Mouse (Mus musculus): ENCODE results near the gene Heyl. TPM values are rescaled to one million over a fixed set of nuclear protein-coding genes. Genes with fewer than 3 reads are reported as not detected.

Gene Heyl
- polyA plus RNA-seq, 1 experiment from 2014 or later = 31.6 TPM

DNA sequence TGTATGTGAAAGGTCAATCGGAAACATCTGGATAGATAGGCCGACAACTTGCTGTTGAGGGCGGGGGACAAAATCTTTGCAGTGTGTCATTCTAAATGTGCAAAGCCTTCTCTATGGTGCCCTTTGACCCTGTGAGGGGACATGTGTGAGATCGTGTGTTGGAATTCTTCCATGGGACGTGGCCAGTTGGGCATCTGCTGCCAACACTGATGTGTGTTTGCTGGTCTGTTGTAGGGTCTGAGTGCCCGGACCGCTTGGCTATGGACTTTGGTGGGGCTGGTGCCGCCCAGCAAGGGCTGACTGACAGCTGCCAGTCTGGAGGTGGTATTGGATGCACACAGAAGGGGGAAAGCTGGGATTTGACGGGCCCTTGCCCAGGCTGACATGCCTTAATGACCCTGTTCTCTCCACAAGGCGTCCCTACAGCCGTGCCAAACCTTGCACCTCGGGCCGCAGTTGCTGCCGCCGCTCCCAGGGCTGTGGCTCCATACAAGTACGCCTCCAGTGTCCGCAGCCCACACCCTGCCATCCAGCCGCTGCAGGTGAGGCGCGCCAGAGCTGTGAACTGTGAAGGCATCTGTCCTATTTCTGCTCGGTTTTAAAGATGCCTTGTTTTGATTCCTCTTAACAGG lies 62.3 kb downstream of the Heyl start:
- ATAC-seq (replicated peaks; ENCODE audit: low FRiP score, low read depth) (0 out of 2 replicates have a peak, but pooled peaks have one; percentile 9), DNase-seq (ENCODE audit: low spot score) (no peak)
- no peaks in the 10 kb centered on the region for H3K9me3 ChIP-seq (replicated peaks; ENCODE audit: low read length)
- H3K27ac ChIP-seq = no peak overlapping the region
- H3K4me3 ChIP-seq (replicated peaks; ENCODE audit: low read depth, low read length) = no peak overlapping the region
- H3K4me1 ChIP-seq (replicated peaks; ENCODE audit: insufficient read depth, low read length) = no peaks in the 10 kb centered on the region
- H3K9ac ChIP-seq (ENCODE audit: low read depth, low read length) = no peak overlapping the region
- H3K27me3 ChIP-seq (ENCODE audit: insufficient read depth, low read length) = no peaks in the 10 kb centered on the region
- H3K36me3 ChIP-seq (ENCODE audit: insufficient read depth, low read length) = peaks cover 70% of the 10 kb centered on the region
- no peak overlapping the region for H3K4me2 ChIP-seq (ENCODE audit: low read length)
- no peak for TF ChIP-seq CTCF (IDR thresholded peaks at IDR 0.05; ENCODE audit: low read depth)
- 81% methylated on average over 21 of the region's 21 CpGs for WGBS

DNA sequence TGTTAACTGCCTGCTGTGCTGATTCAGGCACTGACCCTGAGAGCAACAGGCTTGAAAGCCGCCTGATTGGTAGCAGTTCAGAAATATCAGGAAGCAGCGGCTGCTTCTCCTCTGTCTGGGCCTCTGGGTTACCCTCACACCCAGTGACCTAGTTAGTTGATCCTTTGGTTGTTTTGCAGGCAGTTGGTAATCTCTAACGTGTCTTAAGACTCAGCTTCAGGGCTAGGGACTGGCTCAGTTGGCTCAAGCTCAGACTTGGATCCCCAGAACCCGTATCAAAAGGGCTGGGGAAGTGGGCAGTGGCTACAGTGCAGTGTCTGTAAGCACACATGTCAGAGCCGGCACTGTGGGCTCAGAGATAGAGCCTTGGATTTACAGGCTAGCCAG lies 62.8 kb downstream of the Heyl start:
- H3K4me1 ChIP-seq (replicated peaks; ENCODE audit: insufficient read depth, low read length) = no peaks in the 10 kb centered on the region
- no peak overlapping the region for H3K9ac ChIP-seq (ENCODE audit: low read depth, low read length)
- H3K9me3 ChIP-seq (replicated peaks; ENCODE audit: low read length) = no peaks in the 10 kb centered on the region
- no peak for DNase-seq (ENCODE audit: low spot score)
- WGBS = 84% methylated on average over 5 of the region's 5 CpGs
- no peak overlapping the region for H3K27ac ChIP-seq
- H3K27me3 ChIP-seq (ENCODE audit: insufficient read depth, low read length) = no peaks in the 10 kb centered on the region
- peaks cover 66% of the 10 kb centered on the region for H3K36me3 ChIP-seq (ENCODE audit: insufficient read depth, low read length)
- no peak for TF ChIP-seq CTCF (IDR thresholded peaks at IDR 0.05; ENCODE audit: low read depth)
- no peak overlapping the region for H3K4me2 ChIP-seq (ENCODE audit: low read length)
- ATAC-seq (replicated peaks; ENCODE audit: low FRiP score, low read depth) = no peak
- H3K4me3 ChIP-seq (replicated peaks; ENCODE audit: low read depth, low read length) = no peak overlapping the region

- H3K4me3 ChIP-seq (replicated peaks; ENCODE audit: low read depth, low read length) = no peak overlapping the region
- ATAC-seq (replicated peaks; ENCODE audit: low FRiP score, low read depth) = no peak
- no peak overlapping the region for H3K9ac ChIP-seq (ENCODE audit: low read depth, low read length)
- H3K4me2 ChIP-seq (ENCODE audit: low read length) = no peak overlapping the region
- no peaks in the 10 kb centered on the region for H3K27me3 ChIP-seq (ENCODE audit: insufficient read depth, low read length)
- no peak for TF ChIP-seq CTCF (IDR thresholded peaks at IDR 0.05; ENCODE audit: low read depth)
- WGBS = 95% methylated on average over 21 of the region's 22 CpGs
- H3K36me3 ChIP-seq (ENCODE audit: insufficient read depth, low read length) = peaks cover 58% of the 10 kb centered on the region
- H3K9me3 ChIP-seq (replicated peaks; ENCODE audit: low read length) = no peaks in the 10 kb centered on the region
- H3K4me1 ChIP-seq (replicated peaks; ENCODE audit: insufficient read depth, low read length) = no peaks in the 10 kb centered on the region
- DNase-seq (ENCODE audit: low spot score) = no peak
- H3K27ac ChIP-seq = no peak overlapping the region
These were observed 64.0 kb downstream of the Heyl start for GRCm38 (mm10) chr4:123297195-123297960.

DNA sequence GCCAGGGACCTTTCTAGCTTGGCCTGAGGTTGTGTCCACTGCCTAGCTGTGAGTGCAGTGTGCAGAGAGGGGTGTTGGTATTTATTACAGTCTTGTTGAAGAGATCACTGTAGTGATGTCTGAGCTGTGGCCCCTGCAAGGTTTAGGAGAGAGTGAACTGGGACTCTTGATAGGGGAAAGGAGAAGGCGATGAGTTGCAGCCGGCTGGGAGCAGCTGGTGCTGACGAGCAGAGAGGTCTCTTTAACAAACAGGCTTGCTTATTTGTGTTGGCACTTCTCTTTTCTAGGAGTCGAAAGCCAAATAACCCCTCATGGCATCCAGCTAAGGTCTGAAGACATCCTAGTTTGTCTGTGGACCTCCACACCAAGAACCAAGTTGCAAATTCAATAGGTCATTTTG lies 64.9 kb downstream of the Heyl start:
- H3K4me3 ChIP-seq (replicated peaks; ENCODE audit: low read depth, low read length) = no peak overlapping the region
- 72% methylated on average over 4 of the region's 4 CpGs for WGBS
- no peak overlapping the region for H3K9ac ChIP-seq (ENCODE audit: low read depth, low read length)
- no peak overlapping the region for H3K4me2 ChIP-seq (ENCODE audit: low read length)
- H3K27me3 ChIP-seq (ENCODE audit: insufficient read depth, low read length) = no peaks in the 10 kb centered on the region
- no peak overlapping the region for H3K27ac ChIP-seq
- peaks cover 51% of the 10 kb centered on the region for H3K36me3 ChIP-seq (ENCODE audit: insufficient read depth, low read length)
- DNase-seq (ENCODE audit: low spot score) (no peak), ATAC-seq (replicated peaks; ENCODE audit: low FRiP score, low read depth) (no peak)
- TF ChIP-seq CTCF (IDR thresholded peaks at IDR 0.05; ENCODE audit: low read depth) = no peak
- H3K9me3 ChIP-seq (replicated peaks; ENCODE audit: low read length) = no peaks in the 10 kb centered on the region
- no peaks in the 10 kb centered on the region for H3K4me1 ChIP-seq (replicated peaks; ENCODE audit: insufficient read depth, low read length)

DNA sequence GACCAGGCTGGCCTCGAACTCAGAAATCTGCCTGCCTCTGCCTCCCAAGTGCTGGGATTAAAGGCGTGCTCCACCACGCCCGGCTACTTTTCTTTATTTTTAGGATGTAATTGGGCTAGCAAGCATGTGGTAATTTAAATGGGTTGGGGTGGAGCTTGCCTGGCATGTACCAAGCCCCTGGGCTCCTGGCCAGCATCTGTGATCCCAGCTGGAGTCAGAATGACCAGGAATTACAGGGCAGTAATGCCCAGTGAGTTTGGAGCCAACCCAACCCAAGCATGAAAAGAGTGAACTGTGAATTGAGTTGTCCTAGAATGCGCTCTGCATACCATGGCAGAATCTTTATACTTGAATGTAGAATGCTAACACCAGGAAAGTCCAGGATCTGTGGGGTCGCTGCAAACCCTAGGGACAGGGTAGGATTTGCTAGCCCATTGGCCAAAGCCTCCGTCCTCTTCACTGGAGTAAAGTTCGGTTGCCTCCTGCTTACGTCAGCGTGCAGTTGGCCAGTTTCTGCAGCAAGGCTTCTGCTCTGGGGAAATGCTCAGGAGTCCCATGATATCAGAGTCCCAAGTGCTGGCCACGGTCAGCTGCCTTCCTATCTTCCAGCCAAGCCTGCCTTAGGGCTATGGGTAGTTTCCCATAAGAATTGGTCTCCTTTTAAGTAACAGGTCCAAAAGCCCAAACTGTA lies 65.8 kb downstream of the Heyl start:
- Histone ChIP-seq H3K9me3 (replicated peaks; ENCODE audit: low read length) (no peaks in the 10 kb centered on the region), H3K4me1 (replicated peaks; ENCODE audit: insufficient read depth, low read length) (no peaks in the 10 kb centered on the region), H3K27me3 (ENCODE audit: insufficient read depth, low read length) (no peaks in the 10 kb centered on the region), H3K9ac (ENCODE audit: low read depth, low read length) (no peak overlapping the region), H3K27ac (no peak overlapping the region), H3K36me3 (ENCODE audit: insufficient read depth, low read length) (peaks cover 42% of the 10 kb centered on the region), H3K4me2 (ENCODE audit: low read length) (no peak overlapping the region), H3K4me3 (replicated peaks; ENCODE audit: low read depth, low read length) (no peak overlapping the region)
- DNase-seq (ENCODE audit: low spot score) = no peak
- no peak for TF ChIP-seq CTCF (IDR thresholded peaks at IDR 0.05; ENCODE audit: low read depth)
- no peak for ATAC-seq (replicated peaks; ENCODE audit: low FRiP score, low read depth)
- WGBS = 94% methylated on average over 11 of the region's 11 CpGs

Other genes starting within 250 kb of the Heyl start
- gene Mycl, start 237.9 kb upstream of the Heyl start, polyA plus RNA-seq (2015; fragmentation: Nextera tagmentation; extraction: Ambion mirVana) = 6.5 and 7.1 TPM in 2 replicates
- 15.7 and 17.1 TPM in 2 replicates for gene Trit1, start 217.0 kb upstream of the Heyl start, polyA plus RNA-seq (2015; fragmentation: Nextera tagmentation; extraction: Ambion mirVana)
- gene Bmp8b, start 128.4 kb upstream of the Heyl start, polyA plus RNA-seq (2015; fragmentation: Nextera tagmentation; extraction: Ambion mirVana) = 0.34 and 0.38 TPM in 2 replicates
- 0.17 and 0.20 TPM in 2 replicates for gene Oxct2b, start 117.3 kb upstream of the Heyl start, polyA plus RNA-seq (2015; fragmentation: Nextera tagmentation; extraction: Ambion mirVana)
- 76.9 and 82.8 TPM in 2 replicates for gene Ppie, start 93.6 kb upstream of the Heyl start, polyA plus RNA-seq (2015; fragmentation: Nextera tagmentation; extraction: Ambion mirVana)
- gene Hpcal4, start 50.3 kb upstream of the Heyl start, polyA plus RNA-seq (2015; fragmentation: Nextera tagmentation; extraction: Ambion mirVana) = 3.7 and 3.8 TPM in 2 replicates
- gene Nt5c1a, start 32.1 kb upstream of the Heyl start, polyA plus RNA-seq (2015; fragmentation: Nextera tagmentation; extraction: Ambion mirVana) = 0.47 and 0.71 TPM in 2 replicates
- gene Pabpc4, start 28.8 kb downstream of the Heyl start, polyA plus RNA-seq (2015; fragmentation: Nextera tagmentation; extraction: Ambion mirVana) = 28.2 and 29.7 TPM in 2 replicates
- gene Oxct2a, start 90.1 kb downstream of the Heyl start, polyA plus RNA-seq (2015; fragmentation: Nextera tagmentation; extraction: Ambion mirVana) = not detected in 2 replicates
- gene Bmp8a, start 109.7 kb downstream of the Heyl start, polyA plus RNA-seq (2015; fragmentation: Nextera tagmentation; extraction: Ambion mirVana) = 0.32 and 0.41 TPM in 2 replicates